Mouse (Mus musculus) ES-Bruce4 (cell line): ENCODE measurements around the gene Wdr49. TPM values are rescaled to one million over a fixed set of nuclear protein-coding genes. Genes with fewer than 3 reads are reported as not detected.

ENCODE experiments used
- H3K27ac ChIP-seq: 2 replicates; pipeline ENCODE4 v1.5.1; 2012; ENCODE audit warnings: low read length, inconsistent platforms; ENCODE audit not compliant: insufficient read depth
- H3K27me3 ChIP-seq: 2 replicates; pipeline ENCODE4 v1.6.1; 2012; ENCODE audit warnings: mild to moderate bottlenecking, low read length, inconsistent platforms; ENCODE audit not compliant: control insufficient read depth, poor library complexity, insufficient read depth, severe bottlenecking
- H3K36me3 ChIP-seq: 2 replicates; pipeline ENCODE4 v1.6.1; 2012; ENCODE audit warnings: inconsistent platforms, mild to moderate bottlenecking, low read length, moderate library complexity; ENCODE audit not compliant: control insufficient read depth, poor library complexity, insufficient read depth, severe bottlenecking
- H3K4me1 ChIP-seq: one replicate; pipeline ENCODE4 v1.8.1; 2011; ENCODE audit warnings: low read length; ENCODE audit not compliant: control insufficient read depth, insufficient read depth
- H3K4me3 ChIP-seq: 2 replicates; pipeline ENCODE4 v1.5.1; 2011; ENCODE audit warnings: low read depth, mild to moderate bottlenecking, low read length
- H3K9ac ChIP-seq: 2 replicates; pipeline ENCODE4 v1.6.1; 2012; ENCODE audit warnings: low read depth, mild to moderate bottlenecking, inconsistent platforms; ENCODE audit not compliant: poor library complexity, severe bottlenecking
- H3K9me3 ChIP-seq: replicated peaks from 2 replicates; pipeline ENCODE4 v1.6.1; 2012; ENCODE audit warnings: mild to moderate bottlenecking, low read length, inconsistent platforms; ENCODE audit not compliant: control insufficient read depth, poor library complexity, insufficient read depth, severe bottlenecking
- CTCF ChIP-seq: IDR thresholded peaks from one replicate; pipeline ENCODE4 v1.8.1; 2011; ENCODE audit warnings: low read depth, low read length
- EP300 ChIP-seq: IDR thresholded peaks from 2 replicates; pipeline ENCODE4 v1.6.1; 2011; ENCODE audit warnings: low read depth, low read length; ENCODE audit not compliant: insufficient read depth
- POLR2A ChIP-seq: IDR thresholded peaks from one replicate; pipeline ENCODE4 v1.8.1; 2011; ENCODE audit warnings: low read length; ENCODE audit not compliant: insufficient read depth
- polyA plus RNA-seq: library from polyadenylated mRNA; stranded (reverse); fragments of >200 nt; gene quantifications from 2 replicates; pipeline ENCODE4 v1.2.4, GENCODE M21; 2011; ENCODE audit warnings: low read depth; ENCODE audit not compliant: missing spikeins, insufficient read depth, insufficient read length

The Wdr49 gene
- polyA plus RNA-seq, 1 experiment: not detected

DNA sequence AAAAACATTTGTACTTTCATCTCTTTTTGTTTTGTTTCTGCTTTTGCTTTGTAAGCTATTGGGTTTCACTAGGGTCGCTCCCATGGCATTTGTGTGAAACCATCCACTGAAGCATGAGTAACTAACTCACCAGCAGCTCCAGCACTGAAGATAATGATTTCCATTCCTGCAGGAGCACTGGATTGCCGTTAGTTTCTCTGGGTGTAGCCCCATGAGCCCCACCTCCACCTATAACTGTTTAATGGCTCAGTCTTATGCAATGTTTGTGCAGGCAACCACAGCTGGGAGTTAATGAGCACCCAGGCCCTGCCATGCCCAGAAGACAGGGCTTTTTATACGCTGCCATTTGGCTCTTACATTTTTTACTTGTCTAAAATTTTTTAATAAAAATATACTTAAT, 11.0 kb upstream of the Wdr49 start:
- H3K27me3 ChIP-seq: no peaks in the 10 kb centered on the region
- H3K27ac ChIP-seq: no peak overlapping the region
- no peaks in the 10 kb centered on the region for H3K4me1 ChIP-seq
- H3K9ac ChIP-seq: no peak overlapping the region
- TF ChIP-seq POLR2A: no peak
- no peak for TF ChIP-seq CTCF
- TF ChIP-seq EP300: no peak
- H3K9me3 ChIP-seq: no peaks in the 10 kb centered on the region
- H3K4me3 ChIP-seq: no peak overlapping the region
- H3K36me3 ChIP-seq: no peaks in the 10 kb centered on the region

DNA sequence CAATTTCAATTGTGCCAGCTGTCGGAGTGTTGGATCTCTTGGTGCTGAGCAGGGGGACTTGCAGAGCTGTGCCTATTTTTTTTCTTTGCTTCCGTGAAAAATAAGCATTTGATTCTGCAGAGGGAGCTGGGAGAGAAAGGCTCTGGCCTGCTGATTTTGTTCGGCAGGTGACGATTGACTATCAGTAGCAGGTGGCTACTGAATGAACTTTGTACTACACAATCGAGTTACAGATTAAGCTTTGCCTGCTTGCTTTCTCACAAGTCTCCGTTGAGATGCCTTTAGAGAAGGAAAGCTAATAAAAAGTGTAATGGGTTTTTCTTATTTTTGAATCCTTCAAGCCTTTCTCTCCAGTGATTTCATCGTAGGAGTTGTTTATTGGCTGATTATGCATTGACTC, 6.8 kb downstream of the Wdr49 start:
- Histone ChIP-seq H3K36me3 (no peaks in the 10 kb centered on the region), H3K9ac (no peak overlapping the region), H3K27me3 (no peaks in the 10 kb centered on the region), H3K27ac (no peak overlapping the region), H3K9me3 (no peaks in the 10 kb centered on the region), H3K4me3 (no peak overlapping the region), H3K4me1 (no peaks in the 10 kb centered on the region)
- TF ChIP-seq EP300 (no peak), CTCF (no peak), POLR2A (no peak)

DNA sequence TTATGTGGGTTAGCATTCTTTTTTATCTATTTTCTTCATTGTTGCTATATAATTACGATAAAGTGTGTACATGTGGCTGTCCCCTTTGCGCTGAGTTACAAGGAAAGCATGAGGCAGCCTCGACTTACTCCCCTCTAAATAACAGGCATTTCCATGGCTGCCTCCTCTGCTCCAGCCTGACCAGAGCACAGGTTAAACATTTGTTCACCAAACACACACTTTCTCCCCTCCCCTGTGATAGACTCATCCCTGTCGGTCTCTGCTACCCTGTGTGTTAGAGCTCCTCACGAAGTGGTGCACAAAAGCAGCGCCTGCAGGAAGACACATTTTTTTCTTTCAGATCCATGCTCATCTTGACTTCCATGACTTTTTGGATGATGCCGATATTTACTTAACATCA, 7.3 kb downstream of the Wdr49 start:
- Histone ChIP-seq H3K36me3 (no peaks in the 10 kb centered on the region), H3K9ac (no peak overlapping the region), H3K4me1 (no peaks in the 10 kb centered on the region), H3K27ac (no peak overlapping the region), H3K9me3 (no peaks in the 10 kb centered on the region), H3K27me3 (no peaks in the 10 kb centered on the region), H3K4me3 (no peak overlapping the region)
- TF ChIP-seq POLR2A (no peak), CTCF (no peak), EP300 (no peak)

DNA sequence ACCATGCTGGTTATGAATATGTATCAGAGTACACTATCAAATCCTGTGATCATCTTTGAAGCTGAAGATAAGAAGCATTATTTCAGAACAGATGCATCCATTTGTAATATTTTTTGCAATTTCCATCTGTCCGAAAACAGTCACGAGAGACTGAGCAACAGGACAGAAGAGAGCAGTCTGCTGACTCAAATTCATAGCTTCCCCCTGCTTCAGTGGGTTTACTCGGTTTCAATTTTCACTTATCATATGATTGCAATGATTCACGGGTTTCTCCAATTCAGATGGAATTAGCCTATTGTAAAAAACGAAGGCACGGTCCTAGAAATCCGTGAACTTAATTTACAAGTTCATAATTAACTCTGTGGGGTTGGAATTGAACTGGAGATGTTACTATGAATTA, 13.8 kb downstream of the Wdr49 start:
- Histone ChIP-seq H3K36me3 (no peaks in the 10 kb centered on the region), H3K9me3 (no peaks in the 10 kb centered on the region), H3K27me3 (no peaks in the 10 kb centered on the region), H3K9ac (no peak overlapping the region), H3K4me3 (no peak overlapping the region), H3K27ac (no peak overlapping the region), H3K4me1 (no peaks in the 10 kb centered on the region)
- TF ChIP-seq CTCF (no peak), EP300 (no peak), POLR2A (no peak)

DNA sequence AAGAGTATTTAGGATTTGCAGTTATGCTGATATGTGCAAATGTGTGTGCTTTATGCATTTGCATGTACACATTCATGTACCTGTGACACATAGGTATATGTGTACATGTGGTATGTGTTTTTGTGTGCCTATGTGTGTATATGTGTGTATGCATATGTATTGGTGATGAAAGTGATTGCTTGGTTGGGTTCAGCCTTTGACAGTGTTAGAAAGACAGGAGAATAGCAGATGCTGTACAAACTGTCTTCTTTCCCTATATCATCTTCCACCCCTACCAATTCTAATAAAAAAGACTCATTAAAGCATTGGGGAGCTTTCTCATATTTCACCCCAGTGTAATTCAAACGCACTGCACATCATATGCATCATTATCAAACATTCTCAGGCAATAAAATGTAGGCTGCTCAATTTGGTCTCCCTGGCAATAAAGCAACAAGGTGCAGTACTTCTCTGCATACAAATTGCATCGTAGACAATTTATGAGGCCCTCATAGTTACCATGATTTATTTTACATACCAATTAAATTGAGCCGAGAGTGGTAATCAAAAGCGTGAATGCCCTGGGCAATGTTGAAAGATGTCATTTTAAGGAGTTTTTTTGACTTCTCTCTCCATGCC, 51.3 kb downstream of the Wdr49 start:
- Histone ChIP-seq H3K4me3 (no peak overlapping the region), H3K36me3 (no peaks in the 10 kb centered on the region), H3K9me3 (no peaks in the 10 kb centered on the region), H3K4me1 (no peaks in the 10 kb centered on the region), H3K27me3 (no peaks in the 10 kb centered on the region), H3K9ac (no peak overlapping the region), H3K27ac (no peak overlapping the region)
- no peak for TF ChIP-seq CTCF
- TF ChIP-seq EP300: no peak
- TF ChIP-seq POLR2A: no peak

DNA sequence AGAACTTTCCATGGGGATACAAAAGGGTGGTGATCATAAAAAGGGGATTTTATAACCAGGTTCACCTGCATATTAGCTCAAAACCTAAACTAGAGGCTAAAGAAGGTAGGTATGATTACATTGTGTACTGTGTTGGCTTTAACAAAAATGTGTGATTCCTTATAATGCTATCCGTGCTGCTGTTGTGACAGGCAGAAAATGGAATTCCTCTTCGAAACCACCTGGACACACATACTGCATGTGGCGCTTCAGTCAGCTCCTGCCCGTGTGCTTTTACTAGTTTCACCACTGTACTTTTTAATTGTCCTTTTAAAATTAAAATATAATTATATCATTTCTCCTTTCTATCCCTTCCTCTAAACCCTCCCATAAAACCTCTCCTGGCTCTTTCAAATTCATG, 86.0 kb downstream of the Wdr49 start:
- Histone ChIP-seq H3K36me3 (no peaks in the 10 kb centered on the region), H3K27me3 (no peaks in the 10 kb centered on the region), H3K9ac (no peak overlapping the region), H3K4me1 (no peaks in the 10 kb centered on the region), H3K27ac (no peak overlapping the region), H3K9me3 (no peaks in the 10 kb centered on the region), H3K4me3 (no peak overlapping the region)
- TF ChIP-seq EP300: no peak
- no peak for TF ChIP-seq CTCF
- no peak for TF ChIP-seq POLR2A
